Mouse (Mus musculus) mesoderm, embryonic 11.5 days (tissue): ENCODE results near the gene Atp6v0c.

Experiments
- DNase-seq: peaks from one replicate; pipeline ENCODE4 v3.0.0-alpha.2; 2012; ENCODE audit warnings: low read depth, low spot score

Gene Atp6v0c

GRCm38 (mm10) chr17:24199252-24199651, 29.8 kb upstream of the Atp6v0c start:
- DNase-seq, result no peak

- no peak for DNase-seq
Measured at GRCm38 (mm10) chr17:24197032-24197824, 27.7 kb upstream of the Atp6v0c start.

GRCm38 (mm10) chr17:24195349-24195748, 25.8 kb upstream of the Atp6v0c start:
- DNase-seq, result no peak

- no peak for DNase-seq
Measured at GRCm38 (mm10) chr17:24193769-24194168, 24.3 kb upstream of the Atp6v0c start.

- DNase-seq, result no peak
Measured at GRCm38 (mm10) chr17:24193268-24193667, 23.8 kb upstream of the Atp6v0c start.

GRCm38 (mm10) chr17:24192848-24193247, 23.3 kb upstream of the Atp6v0c start:
- no peak for DNase-seq

- no peak for DNase-seq
Measured at GRCm38 (mm10) chr17:24191481-24191880, 22.0 kb upstream of the Atp6v0c start.

- DNase-seq, result no peak
Measured at GRCm38 (mm10) chr17:24190934-24191333, 21.4 kb upstream of the Atp6v0c start.

GRCm38 (mm10) chr17:24174259-24174658, 4.8 kb upstream of the Atp6v0c start:
- DNase-seq, result no peak

GRCm38 (mm10) chr17:24173423-24173822, 3.9 kb upstream of the Atp6v0c start:
- peak; percentile 84 for DNase-seq

- no peak for DNase-seq
Measured at GRCm38 (mm10) chr17:24171738-24172137, 2.2 kb upstream of the Atp6v0c start.

- no peak for DNase-seq
Measured at GRCm38 (mm10) chr17:24170729-24171128, 1.2 kb upstream of the Atp6v0c start.

- DNase-seq, result no peak
Measured at GRCm38 (mm10) chr17:24170125-24170524, 623 bp upstream of the Atp6v0c start.

- DNase-seq, result peak; percentile 87
Measured at GRCm38 (mm10) chr17:24168590-24169277, 768 bp downstream of the Atp6v0c start.

- no peak for DNase-seq
Measured at GRCm38 (mm10) chr17:24167891-24168505, 1.5 kb downstream of the Atp6v0c start.

GRCm38 (mm10) chr17:24167120-24167519, 2.4 kb downstream of the Atp6v0c start:
- no peak for DNase-seq

GRCm38 (mm10) chr17:24164566-24165259, 4.8 kb downstream of the Atp6v0c start:
- DNase-seq, result no peak

- DNase-seq, result peak; percentile 99
Measured at GRCm38 (mm10) chr17:24163176-24163962, 6.1 kb downstream of the Atp6v0c start, which contains the start of gene Amdhd2. Amdhd2 (minus strand) TSS chr17:24163766.

GRCm38 (mm10) chr17:24162584-24163175, 6.8 kb downstream of the Atp6v0c start:
- no peak for DNase-seq

GRCm38 (mm10) chr17:24161466-24161865, 8.0 kb downstream of the Atp6v0c start:
- DNase-seq, result no peak

- DNase-seq, result no peak
Measured at GRCm38 (mm10) chr17:24157526-24157925, 12.0 kb downstream of the Atp6v0c start.
